Mouse (Mus musculus) forebrain, embryonic 16.5 days (tissue): ENCODE data around the gene Ncr1. TPM values are rescaled to one million over a fixed set of nuclear protein-coding genes. Genes with fewer than 3 reads are reported as not detected.
"Not testable (repeated sequence)": the region's sequence is repeated elsewhere in the genome, so short reads cannot be mapped to it uniquely, and the experiment has no call there.

ENCODE experiments used
- ATAC-seq: fragments of 200-750 bp; cut with Nextera tagmentation; 2 replicates; pipeline ENCODE4 v1.8.0; 2017; ENCODE audit warnings: mild to moderate bottlenecking, moderate library complexity
- H3K27ac ChIP-seq: fragments of 300-500 bp; sonication (generic); 2 replicates; pipeline ENCODE4 v1.5.1; 2014; ENCODE audit warnings: low read length, control low read depth
- H3K27me3 ChIP-seq: fragments of 300-500 bp; sonication (generic); replicated peaks from 2 replicates; pipeline ENCODE4 v1.6.1; 2014; ENCODE audit warnings: low read length; ENCODE audit not compliant: control insufficient read depth, insufficient read depth
- H3K36me3 ChIP-seq: fragments of 300-500 bp; sonication (generic); 2 replicates; pipeline ENCODE4 v1.6.1; 2014; ENCODE audit not compliant: control insufficient read depth, insufficient read depth
- H3K4me1 ChIP-seq: fragments of 300-500 bp; sonication (generic); replicated peaks from 2 replicates; pipeline ENCODE4 v1.6.1; 2014; ENCODE audit warnings: low read length; ENCODE audit not compliant: control insufficient read depth, insufficient read depth
- H3K4me2 ChIP-seq: fragments of 300-500 bp; sonication (generic); 2 replicates; pipeline ENCODE4 v1.6.1; 2014; ENCODE audit warnings: mild to moderate bottlenecking, low read length, control low read depth
- H3K4me3 ChIP-seq: fragments of 300-500 bp; sonication (generic); replicated peaks from 2 replicates; pipeline ENCODE4 v1.5.1; 2014; ENCODE audit warnings: mild to moderate bottlenecking, low read length, control low read depth
- H3K9ac ChIP-seq: fragments of 300-500 bp; sonication (generic); replicated peaks from 2 replicates; pipeline ENCODE4 v1.6.1; 2014; ENCODE audit warnings: low read depth, low read length, control low read depth
- H3K9me3 ChIP-seq: fragments of 300-500 bp; sonication (generic); 2 replicates; pipeline ENCODE4 v1.6.1; 2016; ENCODE audit warnings: low read length; ENCODE audit not compliant: control insufficient read depth
- WGBS: fragments of 180-500 bp; shearing (Covaris S2); extraction: QIAGEN DNeasy Blood & Tissue Kit; methylation state at CpG from one replicate; pipeline ENCODE4 v1.1.7; 2014; 5-methylcytosine and 5-hydroxymethylcytosine counted together
- polyA plus RNA-seq: library from polyadenylated mRNA; unstranded; fragments of >200 nt; fragmentation: Nextera tagmentation; extraction: Ambion mirVana; gene quantifications from 2 replicates; pipeline ENCODE4 v1.2.1, GENCODE M21; 2015

Ncr1 gene
- not detected in 2 replicates for polyA plus RNA-seq

DNA sequence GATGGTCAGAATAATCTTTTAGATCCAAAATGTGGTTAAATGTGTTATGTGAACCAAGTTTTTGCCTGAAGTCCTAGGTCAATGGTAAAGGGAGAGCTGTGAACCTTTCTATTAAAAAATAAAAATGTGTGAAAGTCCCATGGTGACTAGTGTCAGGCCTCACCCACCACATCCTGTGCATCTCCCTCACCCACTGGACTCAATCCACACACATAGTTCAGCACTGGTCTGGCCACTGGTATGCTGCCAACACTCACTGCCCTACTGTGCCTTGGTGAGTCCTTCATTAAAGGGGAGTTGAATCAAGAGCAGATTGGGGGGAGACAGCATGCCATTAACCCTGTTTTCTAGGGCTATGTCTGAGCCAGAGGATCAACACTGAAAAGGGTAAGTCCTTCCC, at the start of gene Ncr1:
Gene Ncr1 (plus strand): TSS at position 216 of the 400 bp plus-strand sequence.
- Histone ChIP-seq H3K36me3 (no peaks in the 10 kb centered on the region), H3K9me3 (no peaks in the 10 kb centered on the region), H3K4me1 (no peaks in the 10 kb centered on the region), H3K27ac (no peak within 1 kb of the TSS), H3K4me3 (no peak within 1 kb of the TSS), H3K4me2 (no peak within 1 kb of the TSS), H3K9ac (no peak within 1 kb of the TSS), H3K27me3 (no peaks in the 10 kb centered on the region)
- ATAC-seq: no peak

DNA sequence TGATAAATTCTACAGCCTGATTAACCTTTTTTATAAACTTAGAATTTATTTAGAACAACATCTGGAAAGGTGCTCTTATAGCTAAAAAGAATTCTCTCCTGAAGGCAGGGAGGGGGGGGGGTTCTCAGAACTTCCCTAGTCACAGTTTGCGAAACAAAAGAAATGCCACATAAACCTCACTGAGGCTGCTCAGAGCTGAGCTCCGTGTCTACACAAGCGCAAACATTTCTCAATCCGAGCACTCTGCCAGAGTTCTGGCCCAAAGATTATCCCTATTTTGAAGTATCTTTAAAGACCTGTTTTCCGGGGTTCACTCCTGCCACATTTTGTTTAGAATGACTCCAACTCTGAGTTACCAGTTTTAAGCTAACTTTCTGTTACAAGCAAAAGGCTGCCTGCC, 44.9 kb upstream of the Ncr1 start:
- 82% methylated on average over 5 of the region's 5 CpGs for WGBS
- no peak overlapping the region for H3K27ac ChIP-seq

DNA sequence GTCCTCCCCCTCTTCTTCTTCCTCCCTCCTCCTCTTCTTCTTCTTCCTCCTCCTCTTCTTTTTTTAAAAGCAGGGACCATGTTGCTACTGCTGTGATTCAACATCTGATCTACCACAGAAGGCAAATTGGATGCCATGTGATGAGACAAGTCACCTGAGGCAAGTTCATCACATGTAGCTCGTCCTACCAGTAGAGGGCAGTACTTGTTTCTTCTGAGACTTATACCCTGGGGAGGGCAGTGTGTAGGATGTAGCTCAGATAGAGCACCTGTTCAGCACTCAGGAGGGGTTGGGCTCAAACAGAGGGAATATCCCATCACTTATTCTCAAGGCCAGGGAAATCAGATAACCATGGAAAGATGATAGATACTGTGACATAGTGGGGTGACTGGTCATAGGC, 40.3 kb upstream of the Ncr1 start:
- H3K4me3 ChIP-seq: no peak overlapping the region
- no peak overlapping the region for H3K9ac ChIP-seq
- H3K4me2 ChIP-seq: no peak overlapping the region
- WGBS: 51% methylated on average over 1 of the region's 1 CpGs
- no peaks in the 10 kb centered on the region for H3K36me3 ChIP-seq
- no peaks in the 10 kb centered on the region for H3K9me3 ChIP-seq
- no peaks in the 10 kb centered on the region for H3K27me3 ChIP-seq
- no peak for ATAC-seq
- no peaks in the 10 kb centered on the region for H3K4me1 ChIP-seq
- no peak overlapping the region for H3K27ac ChIP-seq

More for the DNA sequence above, 44.9 kb upstream of the Ncr1 start:
- ATAC-seq: no peak
- Histone ChIP-seq H3K4me2 (no peak overlapping the region), H3K4me1 (no peaks in the 10 kb centered on the region), H3K9me3 (no peaks in the 10 kb centered on the region), H3K36me3 (no peaks in the 10 kb centered on the region), H3K9ac (no peak overlapping the region), H3K27me3 (no peaks in the 10 kb centered on the region), H3K4me3 (no peak overlapping the region)

DNA sequence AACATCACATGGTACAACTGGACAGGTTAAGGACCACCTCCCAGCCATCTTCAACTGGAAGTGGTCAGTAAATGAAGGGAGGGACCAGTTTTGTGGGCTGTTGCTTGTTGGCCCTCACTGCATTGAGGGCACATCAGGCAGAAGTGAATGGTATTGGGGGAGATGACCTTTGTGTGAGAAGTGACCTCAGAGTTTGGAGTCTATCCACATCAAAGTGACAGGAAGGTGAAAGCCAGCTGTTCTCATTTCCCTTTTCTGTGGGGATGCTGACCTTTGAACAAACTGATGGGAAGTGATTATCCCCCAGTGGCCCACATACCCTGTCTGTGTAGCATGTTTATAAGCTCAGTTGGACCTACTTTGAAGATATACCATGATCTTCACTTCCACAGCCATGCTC, 37.4 kb upstream of the Ncr1 start:
- no peak overlapping the region for H3K27ac ChIP-seq
- H3K27me3 ChIP-seq: no peaks in the 10 kb centered on the region
- H3K9me3 ChIP-seq: no peaks in the 10 kb centered on the region
- H3K9ac ChIP-seq: no peak overlapping the region
- ATAC-seq: no peak
- H3K4me1 ChIP-seq: no peaks in the 10 kb centered on the region
- no peak overlapping the region for H3K4me3 ChIP-seq
- H3K36me3 ChIP-seq: no peaks in the 10 kb centered on the region
- no peak overlapping the region for H3K4me2 ChIP-seq

DNA sequence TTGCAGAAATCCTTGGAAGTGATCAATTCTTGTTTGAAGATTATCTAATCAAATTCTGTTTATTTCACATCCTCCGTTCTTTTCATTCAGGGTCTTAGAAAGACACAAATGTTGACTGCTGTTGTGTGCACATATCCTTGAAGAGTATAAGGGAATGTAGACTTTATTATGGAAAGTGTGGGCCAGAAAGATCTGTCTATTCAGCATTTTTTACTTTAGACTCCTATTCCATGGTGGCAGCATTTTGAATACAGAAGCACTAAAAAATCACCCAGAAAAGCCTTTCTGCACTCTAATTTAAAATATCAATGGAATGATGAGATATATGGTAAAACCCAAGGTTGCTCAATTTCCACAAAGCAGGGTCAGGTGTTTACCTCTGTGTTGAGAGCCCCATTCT, 34.1 kb upstream of the Ncr1 start:
- H3K27me3 ChIP-seq: no peaks in the 10 kb centered on the region
- H3K27ac ChIP-seq: no peak overlapping the region
- no peak overlapping the region for H3K4me3 ChIP-seq
- no peaks in the 10 kb centered on the region for H3K9me3 ChIP-seq
- WGBS: 91% methylated on average over 1 of the region's 1 CpGs
- H3K4me1 ChIP-seq: no peaks in the 10 kb centered on the region
- no peak overlapping the region for H3K9ac ChIP-seq
- no peaks in the 10 kb centered on the region for H3K36me3 ChIP-seq
- H3K4me2 ChIP-seq: no peak overlapping the region
- ATAC-seq: no peak

DNA sequence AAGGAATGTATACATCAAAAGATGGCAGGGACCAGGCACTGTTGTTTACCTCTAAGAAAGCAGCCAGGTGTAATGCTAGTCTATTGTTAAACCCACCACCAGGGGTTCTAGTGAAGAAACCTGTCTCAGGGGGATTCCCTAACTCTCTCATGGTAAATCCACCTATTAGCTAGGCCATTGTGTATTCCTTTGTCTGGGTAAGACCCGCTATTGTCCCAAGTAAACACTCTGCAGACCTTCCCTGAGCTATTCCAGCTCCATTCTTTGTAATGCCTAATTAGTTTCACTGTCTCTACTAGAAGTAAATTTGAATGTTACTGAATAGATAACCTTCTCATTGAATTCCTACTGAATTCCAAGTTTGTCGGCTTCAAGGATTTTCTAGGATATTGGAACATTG, 24.4 kb upstream of the Ncr1 start:
- H3K27ac ChIP-seq, H3K4me2 ChIP-seq, ATAC-seq, H3K4me1 ChIP-seq, H3K27me3 ChIP-seq, H3K9ac ChIP-seq, H3K36me3 ChIP-seq, H3K4me3 ChIP-seq, H3K9me3 ChIP-seq: not testable (repeated sequence)
- WGBS: 80% methylated on average over 2 of the region's 2 CpGs

DNA sequence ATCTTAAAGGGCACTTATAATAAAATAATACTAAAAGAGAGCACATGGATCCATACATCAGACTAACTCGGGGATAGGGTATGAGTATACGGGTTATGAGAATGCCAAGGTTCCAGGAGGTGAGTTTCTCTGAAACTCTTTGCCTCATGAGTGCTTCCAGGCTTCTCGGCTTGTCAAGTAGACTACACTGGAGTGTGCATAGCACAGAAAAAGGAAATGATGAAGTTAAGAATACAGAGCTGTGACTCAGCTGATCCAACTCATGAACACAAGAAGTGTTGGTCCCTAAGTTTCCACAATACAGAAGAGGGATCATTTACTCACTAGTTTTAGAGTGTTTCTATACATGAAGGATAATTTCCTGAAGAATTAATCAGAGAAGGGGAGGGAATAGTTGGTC, 24.0 kb upstream of the Ncr1 start:
- not testable (repeated sequence) for H3K9me3 ChIP-seq, H3K36me3 ChIP-seq, H3K4me3 ChIP-seq, ATAC-seq, H3K27ac ChIP-seq, H3K27me3 ChIP-seq, H3K9ac ChIP-seq, H3K4me1 ChIP-seq, H3K4me2 ChIP-seq
- 89% methylated on average over 3 of the region's 3 CpGs for WGBS

DNA sequence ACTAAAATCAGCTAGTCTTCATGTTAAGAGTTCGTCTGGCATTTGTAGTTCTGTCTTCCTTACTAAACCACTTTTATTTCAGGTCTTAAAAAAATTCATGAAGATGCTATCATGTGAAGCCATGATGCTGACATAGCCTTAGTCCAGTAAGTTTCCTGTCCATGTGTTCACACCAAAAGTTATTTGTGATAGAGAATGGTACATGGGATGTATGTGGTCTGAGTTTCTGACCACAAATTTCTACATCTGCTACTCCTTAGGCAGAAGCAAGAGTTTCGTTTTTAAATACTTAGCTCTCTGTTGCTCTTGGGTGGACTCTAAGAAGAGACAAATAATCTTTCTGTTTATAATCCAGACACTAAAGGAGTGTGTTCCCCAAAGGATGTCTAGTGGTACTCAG, 14.2 kb upstream of the Ncr1 start:
- WGBS: 63% methylated on average over 2 of the region's 2 CpGs
- ATAC-seq: no peak
- H3K36me3 ChIP-seq: no peaks in the 10 kb centered on the region
- no peak overlapping the region for H3K4me2 ChIP-seq
- no peak overlapping the region for H3K9ac ChIP-seq
- no peaks in the 10 kb centered on the region for H3K27me3 ChIP-seq
- no peaks in the 10 kb centered on the region for H3K4me1 ChIP-seq
- no peak overlapping the region for H3K4me3 ChIP-seq
- no peak overlapping the region for H3K27ac ChIP-seq
- H3K9me3 ChIP-seq: no peaks in the 10 kb centered on the region

DNA sequence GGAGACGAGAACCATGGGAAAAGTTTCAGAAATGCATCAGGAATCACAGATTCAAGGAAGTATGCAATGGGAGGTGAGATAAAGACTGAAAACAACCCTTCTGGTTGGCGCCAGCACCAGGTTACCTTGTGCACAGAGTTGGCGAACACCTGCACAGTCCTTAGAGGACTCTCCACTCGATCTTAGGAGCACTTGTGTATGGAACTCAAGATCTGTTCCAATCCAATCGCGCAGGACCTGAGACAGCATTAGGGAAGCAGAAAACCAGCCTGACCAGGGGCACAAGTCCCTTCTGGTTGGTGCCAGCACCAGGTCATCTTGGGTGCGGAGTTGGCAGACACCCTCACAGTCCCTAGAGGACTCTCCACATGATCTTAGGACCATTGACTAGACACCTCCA, 36.0 kb downstream of the Ncr1 start:
- Histone ChIP-seq H3K36me3 (no peaks in the 10 kb centered on the region), H3K9ac (no peak overlapping the region), H3K27ac (no peak overlapping the region), H3K9me3 (no peaks in the 10 kb centered on the region), H3K27me3 (no peaks in the 10 kb centered on the region), H3K4me3 (no peak overlapping the region), H3K4me2 (no peak overlapping the region), H3K4me1 (no peaks in the 10 kb centered on the region)
- no peak for ATAC-seq
- WGBS: 83% methylated on average over 7 of the region's 7 CpGs
